Mouse (Mus musculus) gonadal fat pad, adult 2 months (tissue): Measurements from ENCODE around the gene Fcgbp. TPM values are rescaled to one million over a fixed set of nuclear protein-coding genes. Genes with fewer than 3 reads are reported as not detected.
"Not testable (repeated sequence)": the region's sequence is repeated elsewhere in the genome, so short reads cannot be mapped to it uniquely, and the experiment has no call there.

Experiments used
- DNase-seq: peaks from one replicate; pipeline ENCODE4 v3.0.0-alpha.2; 2012; ENCODE audit warnings: low read depth
- polyA plus RNA-seq: library from polyadenylated mRNA; depleted of rRNA; stranded (reverse); fragments of >200 nt; gene quantifications from 2 replicates; pipeline ENCODE4 v1.2.3, GENCODE M21; 2012; rRNA removed

The Fcgbp gene
- polyA plus RNA-seq: 1.3 and 1.5 TPM in 2 replicates

GRCm38 (mm10) chr7:28070531-28071298 is at the start of gene Fcgbp:
TSS of gene Fcgbp (plus strand) at chr7:28071236.
- no peak for DNase-seq

- no peak for DNase-seq
Measured at GRCm38 (mm10) chr7:28044524-28044923, 26.5 kb upstream of the Fcgbp start.

- peak; percentile 77 for DNase-seq
Measured at GRCm38 (mm10) chr7:28049476-28050409, 21.3 kb upstream of the Fcgbp start, which contains the start of gene Psmc4. TSS of gene Psmc4 (minus strand) at chr7:28050101.

GRCm38 (mm10) chr7:28050584-28050983 is 20.5 kb upstream of the Fcgbp start:
- DNase-seq: no peak

- DNase-seq: no peak
Measured at GRCm38 (mm10) chr7:28053046-28053930, 17.7 kb upstream of the Fcgbp start.

- DNase-seq: no peak
Measured at GRCm38 (mm10) chr7:28059972-28060371, 11.1 kb upstream of the Fcgbp start.

GRCm38 (mm10) chr7:28068661-28069060 is 2.4 kb upstream of the Fcgbp start:
- DNase-seq: no peak

GRCm38 (mm10) chr7:28069546-28070172 is 1.4 kb upstream of the Fcgbp start:
- DNase-seq: no peak

GRCm38 (mm10) chr7:28084215-28084614 is 13.2 kb downstream of the Fcgbp start:
- peak; percentile 97 for DNase-seq

GRCm38 (mm10) chr7:28086236-28086635 is 15.2 kb downstream of the Fcgbp start:
- no peak for DNase-seq

- no peak for DNase-seq
Measured at GRCm38 (mm10) chr7:28093541-28093940, 22.5 kb downstream of the Fcgbp start.

- no peak for DNase-seq
Measured at GRCm38 (mm10) chr7:28099101-28099500, 28.1 kb downstream of the Fcgbp start.

- DNase-seq: no peak
Measured at GRCm38 (mm10) chr7:28100596-28101590, 29.9 kb downstream of the Fcgbp start.

- DNase-seq: not testable (repeated sequence)
Measured at GRCm38 (mm10) chr7:28102936-28103335, 31.9 kb downstream of the Fcgbp start.

- no peak for DNase-seq
Measured at GRCm38 (mm10) chr7:28104670-28105069, 33.6 kb downstream of the Fcgbp start.

GRCm38 (mm10) chr7:28106241-28106640 is 35.2 kb downstream of the Fcgbp start:
- no peak for DNase-seq

- no peak for DNase-seq
Measured at GRCm38 (mm10) chr7:28114648-28115047, 43.6 kb downstream of the Fcgbp start.

- no peak for DNase-seq
Measured at GRCm38 (mm10) chr7:28129166-28129565, 58.1 kb downstream of the Fcgbp start, which contains the start of gene 9530053A07Rik. TSS of gene 9530053A07Rik (plus strand) at chr7:28129466.

GRCm38 (mm10) chr7:28137613-28138012 is 66.6 kb downstream of the Fcgbp start:
- DNase-seq: no peak

GRCm38 (mm10) chr7:28148263-28148662 is 77.2 kb downstream of the Fcgbp start:
- no peak for DNase-seq
